Mouse (Mus musculus): ENCODE results near the gene B3gnt9. TPM values are rescaled to one million over a fixed set of nuclear protein-coding genes. Genes with fewer than 3 reads are reported as not detected.
A peak's percentile ranks its signal among the peaks of the same experiment; 100 is the strongest.

Gene B3gnt9
- polyA plus RNA-seq, 1 experiment from 2014 or later: 24.8 TPM

GRCm38 (mm10) chr8:105263244-105263912 lies 8.4 kb upstream of the B3gnt9 start:
- Histone ChIP-seq H3K9me3 (ENCODE audit: low read length) (no peaks in the 10 kb centered on the region), H3K36me3 (ENCODE audit: insufficient read depth, low read length) (no peaks in the 10 kb centered on the region), H3K27ac (ENCODE audit: low read length) (no peak overlapping the region), H3K4me2 (replicated peaks; ENCODE audit: low read depth, low read length) (peak overlapping the region; percentile 90), H3K4me1 (ENCODE audit: insufficient read depth, low read depth, low read length) (peaks cover 25% of the 10 kb centered on the region), H3K27me3 (replicated peaks; ENCODE audit: insufficient read depth, low read length) (peaks cover 21% of the 10 kb centered on the region; the same call in 1 of the 2 replicates), H3K4me3 (ENCODE audit: low read depth, low read length) (peak overlapping the region; percentile 63; the same call in 1 of the 2 replicates), H3K9ac (replicated peaks; ENCODE audit: low read depth) (no peak overlapping the region)
- WGBS: 44% methylated on average over 15 of the region's 16 CpGs
- ATAC-seq (no peak), DNase-seq (ENCODE audit: low spot score) (no peak)
- TF ChIP-seq CTCF (IDR thresholded peaks at IDR 0.05) (peak; percentile 28; the same call in 1 of the 2 replicates), EP300 (IDR thresholded peaks at IDR 0.05) (no peak)

DNA sequence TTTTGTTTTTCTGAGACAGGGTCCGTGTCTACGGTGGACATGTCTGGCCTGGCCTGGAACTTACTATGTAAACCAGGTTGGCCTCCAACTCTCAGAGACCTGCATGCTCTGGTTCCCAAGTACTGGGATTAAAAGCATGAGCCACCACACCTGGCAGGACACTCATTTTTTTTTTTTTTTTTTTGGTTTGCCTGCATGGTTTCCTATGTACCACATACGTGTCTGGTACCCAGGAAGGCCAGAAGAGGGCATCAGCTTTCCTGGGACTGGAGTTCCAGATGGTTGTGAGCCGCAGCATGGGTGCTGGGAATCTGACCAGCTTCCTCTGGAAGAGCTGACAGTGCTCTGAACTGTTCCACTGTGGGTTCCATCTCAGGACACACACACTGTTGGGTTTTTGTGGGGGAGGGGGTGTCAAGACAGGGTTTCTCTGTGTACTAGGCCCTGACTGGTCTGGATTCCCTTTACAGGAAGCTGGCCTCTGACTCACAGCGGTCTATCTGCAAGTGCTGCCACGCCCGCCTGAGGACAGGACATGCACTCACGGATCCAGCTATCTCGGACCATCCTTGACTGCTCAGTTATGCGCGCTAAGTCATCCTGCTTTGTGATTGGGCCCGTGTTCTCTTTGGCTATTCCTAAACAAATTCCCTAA lies 6.5 kb upstream of the B3gnt9 start:
- peaks cover 6% of the 10 kb centered on the region; the same call in 1 of the 2 replicates for H3K27me3 ChIP-seq (replicated peaks; ENCODE audit: insufficient read depth, low read length)
- no peak for DNase-seq (ENCODE audit: low spot score)
- ATAC-seq: no peak
- peaks cover 23% of the 10 kb centered on the region for H3K4me1 ChIP-seq (ENCODE audit: insufficient read depth, low read depth, low read length)
- H3K4me3 ChIP-seq (ENCODE audit: low read depth, low read length): no peak overlapping the region
- no peak for TF ChIP-seq EP300 (IDR thresholded peaks at IDR 0.05)
- TF ChIP-seq CTCF (IDR thresholded peaks at IDR 0.05): 0 out of 2 replicates have a peak, but pooled peaks have one; percentile 10
- no peak overlapping the region for H3K27ac ChIP-seq (ENCODE audit: low read length)
- no peaks in the 10 kb centered on the region for H3K36me3 ChIP-seq (ENCODE audit: insufficient read depth, low read length)
- H3K4me2 ChIP-seq (replicated peaks; ENCODE audit: low read depth, low read length): no peak overlapping the region
- WGBS: 86% methylated on average over 12 of the region's 12 CpGs
- H3K9ac ChIP-seq (replicated peaks; ENCODE audit: low read depth): no peak overlapping the region
- no peaks in the 10 kb centered on the region for H3K9me3 ChIP-seq (ENCODE audit: low read length)

- Histone ChIP-seq H3K9me3 (ENCODE audit: low read length) (no peaks in the 10 kb centered on the region), H3K27ac (ENCODE audit: low read length) (no peak overlapping the region), H3K4me1 (ENCODE audit: insufficient read depth, low read depth, low read length) (peaks cover 26% of the 10 kb centered on the region), H3K4me2 (replicated peaks; ENCODE audit: low read depth, low read length) (no peak overlapping the region), H3K27me3 (replicated peaks; ENCODE audit: insufficient read depth, low read length) (0 out of 2 replicates have a peak, but pooled peaks cover 6% of the 10 kb centered on the region), H3K9ac (replicated peaks; ENCODE audit: low read depth) (no peak overlapping the region), H3K4me3 (ENCODE audit: low read depth, low read length) (no peak overlapping the region), H3K36me3 (ENCODE audit: insufficient read depth, low read length) (no peaks in the 10 kb centered on the region)
- TF ChIP-seq CTCF (IDR thresholded peaks at IDR 0.05) (no peak), EP300 (IDR thresholded peaks at IDR 0.05) (no peak)
- WGBS: 67% methylated on average over 7 of the region's 7 CpGs
- DNase-seq (ENCODE audit: low spot score) (peak; percentile 61), ATAC-seq (peak; percentile 18)
Measured at GRCm38 (mm10) chr8:105260371-105261099, 5.6 kb upstream of the B3gnt9 start.

DNA sequence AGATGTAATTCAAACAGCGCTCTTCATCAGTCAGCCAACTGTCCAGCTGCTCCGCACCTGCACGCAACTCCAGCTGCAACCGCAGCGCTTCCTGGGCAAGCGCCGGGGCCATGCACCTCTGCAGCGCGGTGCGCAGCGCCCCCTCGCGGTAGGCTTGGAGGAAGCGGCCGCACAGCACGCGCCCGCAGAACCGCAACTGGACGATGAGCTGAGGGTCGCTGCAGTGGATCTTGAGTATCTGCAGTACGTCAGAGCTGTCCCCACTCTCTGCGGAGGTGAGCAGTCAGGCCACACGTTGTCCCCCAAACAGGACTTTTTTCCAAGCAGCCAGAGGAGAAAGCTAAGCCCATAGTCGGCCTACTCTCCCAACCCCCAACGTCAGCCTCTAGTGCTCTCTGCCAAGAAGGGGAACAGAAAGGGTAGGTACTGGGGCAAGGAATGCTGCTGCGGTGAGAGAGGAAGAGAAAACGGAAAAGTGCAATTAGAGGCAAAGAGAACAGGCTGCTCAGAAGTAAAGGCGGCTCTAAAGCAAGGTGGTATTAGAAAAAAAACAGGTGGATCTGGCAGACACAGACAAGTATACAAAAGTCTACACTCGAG lies 4.9 kb upstream of the B3gnt9 start:
- ATAC-seq: peak; percentile 43

DNA sequence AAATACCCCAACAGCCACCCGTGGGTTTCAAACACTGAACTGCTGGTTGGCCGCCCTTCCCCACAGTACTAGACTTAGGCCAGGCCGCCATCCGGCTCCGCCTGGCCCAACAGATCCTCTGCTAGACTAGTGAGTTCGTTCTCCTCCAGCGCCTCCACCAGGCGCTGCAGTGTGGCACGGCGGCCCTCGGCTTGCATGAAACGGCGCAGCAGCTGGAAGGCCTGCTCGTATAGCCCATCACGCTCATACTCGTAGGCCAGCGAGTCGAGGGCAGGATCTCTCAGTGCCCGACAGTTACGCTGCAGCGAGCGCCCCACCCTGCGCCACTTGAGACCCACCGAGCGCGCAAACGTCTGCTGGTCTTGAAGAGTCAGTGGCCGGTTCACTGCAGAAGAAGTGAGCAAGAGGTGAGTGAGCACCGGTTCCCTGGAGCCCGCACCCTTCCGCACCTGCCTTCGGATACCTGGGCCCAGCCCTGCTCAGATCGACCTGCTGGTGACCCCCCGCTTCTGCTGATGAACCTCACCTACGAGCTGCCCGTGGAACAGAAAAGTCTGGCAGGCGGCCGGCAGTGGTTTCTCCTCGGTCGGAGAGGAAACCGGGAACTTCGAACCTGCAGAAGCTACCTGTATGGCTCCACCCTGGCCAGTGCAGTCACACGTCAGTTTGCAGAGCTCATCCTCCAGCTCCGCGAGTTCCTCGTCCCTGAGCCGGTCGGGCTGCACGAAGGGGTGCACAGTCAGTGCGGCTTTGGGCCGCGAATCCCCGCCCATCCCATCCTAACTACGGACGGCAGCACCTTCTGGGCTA lies 4.2 kb upstream of the B3gnt9 start:
- H3K27me3 ChIP-seq (replicated peaks; ENCODE audit: insufficient read depth, low read length): 0 out of 2 replicates have a peak, but pooled peaks cover 6% of the 10 kb centered on the region
- H3K4me1 ChIP-seq (ENCODE audit: insufficient read depth, low read depth, low read length): peaks cover 19% of the 10 kb centered on the region
- DNase-seq (ENCODE audit: low spot score) (peak; percentile 51), ATAC-seq (peak; percentile 5; the same call in 1 of the 2 replicates)
- H3K27ac ChIP-seq (ENCODE audit: low read length): no peak overlapping the region
- no peaks in the 10 kb centered on the region for H3K9me3 ChIP-seq (ENCODE audit: low read length)
- TF ChIP-seq CTCF (IDR thresholded peaks at IDR 0.05) (peak; percentile 53), EP300 (IDR thresholded peaks at IDR 0.05) (no peak)
- H3K4me2 ChIP-seq (replicated peaks; ENCODE audit: low read depth, low read length): peak overlapping the region; percentile 67
- 0 out of 2 replicates have a peak overlapping the region, but pooled peaks have one; percentile 3 for H3K9ac ChIP-seq (replicated peaks; ENCODE audit: low read depth)
- peak overlapping the region; percentile 30 for H3K4me3 ChIP-seq (ENCODE audit: low read depth, low read length)
- no peaks in the 10 kb centered on the region for H3K36me3 ChIP-seq (ENCODE audit: insufficient read depth, low read length)
- 13% methylated on average over 55 of the region's 55 CpGs for WGBS

More for the DNA sequence above, 4.9 kb upstream of the B3gnt9 start:
- peak overlapping the region; percentile 67 for H3K4me2 ChIP-seq (replicated peaks; ENCODE audit: low read depth, low read length)
- DNase-seq (ENCODE audit: low spot score): peak; percentile 73
- H3K36me3 ChIP-seq (ENCODE audit: insufficient read depth, low read length): no peaks in the 10 kb centered on the region
- TF ChIP-seq EP300 (IDR thresholded peaks at IDR 0.05) (no peak), CTCF (IDR thresholded peaks at IDR 0.05) (peak; percentile 100)
- H3K27ac ChIP-seq (ENCODE audit: low read length): no peak overlapping the region
- H3K9ac ChIP-seq (replicated peaks; ENCODE audit: low read depth): 0 out of 2 replicates have a peak overlapping the region, but pooled peaks have one; percentile 3
- WGBS: 6% methylated on average over 30 of the region's 30 CpGs
- H3K4me1 ChIP-seq (ENCODE audit: insufficient read depth, low read depth, low read length): peaks cover 23% of the 10 kb centered on the region
- H3K4me3 ChIP-seq (ENCODE audit: low read depth, low read length): peak overlapping the region; percentile 30
- 0 out of 2 replicates have a peak, but pooled peaks cover 6% of the 10 kb centered on the region for H3K27me3 ChIP-seq (replicated peaks; ENCODE audit: insufficient read depth, low read length)
- no peaks in the 10 kb centered on the region for H3K9me3 ChIP-seq (ENCODE audit: low read length)

Data from lung, postnatal 0 days (tissue).